Mouse (Mus musculus) lung, postnatal 4 days (tissue): ENCODE results near the gene Negr1.

ENCODE experiments used
- DNase-seq, 2 experiments: peaks; one replicate each; pipeline ENCODE4 v3.0.0; 2021

Negr1 gene

DNA sequence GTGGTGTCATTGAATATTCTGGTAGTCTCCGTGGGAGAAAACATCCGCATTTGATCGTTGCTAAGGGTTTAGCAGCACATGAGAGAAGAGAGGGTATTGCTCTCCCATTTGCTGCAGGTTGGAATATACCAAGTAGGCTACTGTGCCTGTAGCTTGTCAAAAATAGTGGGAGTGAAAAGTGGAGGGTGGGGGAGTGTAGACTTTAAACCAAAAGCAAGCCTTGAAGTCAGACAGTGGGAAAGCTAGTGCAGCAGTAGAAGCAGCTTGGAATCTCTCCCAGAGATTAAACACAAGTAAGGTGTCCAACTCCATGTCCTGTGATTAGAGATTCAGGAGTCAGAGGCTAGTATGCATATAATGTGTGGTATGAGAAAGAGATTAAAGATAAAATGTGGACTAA lies 248.2 kb downstream of the Negr1 start:
- DNase-seq, result no peak

DNA sequence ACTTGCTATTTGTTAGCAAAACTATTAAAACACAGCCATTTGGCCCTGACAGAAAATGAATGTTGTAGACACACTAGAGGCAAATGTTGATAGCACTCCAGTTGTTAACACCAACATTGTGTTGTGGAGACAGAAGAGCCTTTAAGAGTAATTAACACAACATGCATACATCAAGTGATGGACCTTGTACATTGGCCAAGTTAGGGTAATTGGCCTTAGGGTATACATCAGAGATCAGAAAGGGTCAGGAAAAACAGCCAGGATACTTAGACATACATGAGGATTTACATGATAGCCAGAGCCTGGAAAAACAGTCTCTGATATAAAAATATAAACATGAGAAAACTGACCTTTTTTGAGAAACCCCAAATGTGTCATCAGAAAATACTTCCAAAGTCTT lies 255.3 kb downstream of the Negr1 start:
- no peak for DNase-seq

DNA sequence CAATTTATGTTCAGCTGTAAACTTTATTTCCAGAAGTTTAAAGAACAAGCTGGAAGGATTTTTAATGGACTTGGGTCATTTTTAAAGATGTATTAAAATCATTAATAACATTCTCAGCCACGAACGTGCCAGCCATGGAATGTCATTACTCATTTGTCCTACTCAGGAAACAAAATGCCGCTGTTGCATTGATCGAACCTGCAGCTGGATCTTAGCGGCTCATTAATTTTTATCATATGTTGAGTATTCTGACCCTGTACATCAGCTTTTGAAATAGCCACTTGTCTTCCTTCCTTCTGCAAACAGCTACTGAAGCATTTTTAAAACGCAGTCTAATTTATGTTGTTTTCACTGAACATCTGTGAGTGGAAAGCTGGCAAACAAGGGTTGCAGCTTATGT lies 255.9 kb downstream of the Negr1 start:
- DNase-seq, result no peak

DNA sequence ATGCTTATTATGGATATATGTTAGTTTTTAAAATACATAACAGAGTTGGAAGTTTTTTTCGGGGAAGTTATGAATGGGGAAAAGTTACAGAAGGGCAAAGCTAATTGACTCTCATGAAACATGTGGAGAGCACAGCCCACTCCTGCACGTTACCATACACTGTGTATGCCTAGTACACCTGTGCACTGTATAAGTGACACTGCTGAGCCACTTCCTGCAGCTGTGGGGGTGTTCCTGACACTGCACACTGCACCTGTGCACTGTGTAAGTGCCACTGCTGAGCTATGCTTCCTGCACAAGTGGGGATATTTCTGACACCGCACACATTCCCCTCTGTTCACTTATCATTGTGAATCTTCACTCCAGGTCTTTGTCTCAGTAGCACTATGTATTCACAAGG lies 261.4 kb downstream of the Negr1 start:
- no peak for DNase-seq

DNA sequence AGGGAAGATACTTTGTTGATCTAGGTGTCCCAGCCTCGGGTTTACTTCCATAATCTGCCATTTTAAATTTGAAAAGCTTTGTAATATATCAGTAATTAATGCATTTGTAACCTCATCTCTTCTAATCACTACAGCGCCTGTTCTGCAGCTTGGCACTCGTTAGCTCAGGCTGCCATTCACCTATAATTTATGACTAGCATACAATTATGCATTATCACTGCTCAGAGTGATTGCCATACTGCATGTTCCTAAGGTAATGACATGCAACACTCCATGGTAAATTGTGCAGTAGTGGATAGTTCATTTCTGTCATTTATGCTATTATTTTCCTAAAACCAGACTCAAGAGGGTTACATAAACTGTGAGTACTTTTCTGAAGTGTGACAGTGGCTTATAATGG lies 272.3 kb downstream of the Negr1 start:
- no peak for DNase-seq

DNA sequence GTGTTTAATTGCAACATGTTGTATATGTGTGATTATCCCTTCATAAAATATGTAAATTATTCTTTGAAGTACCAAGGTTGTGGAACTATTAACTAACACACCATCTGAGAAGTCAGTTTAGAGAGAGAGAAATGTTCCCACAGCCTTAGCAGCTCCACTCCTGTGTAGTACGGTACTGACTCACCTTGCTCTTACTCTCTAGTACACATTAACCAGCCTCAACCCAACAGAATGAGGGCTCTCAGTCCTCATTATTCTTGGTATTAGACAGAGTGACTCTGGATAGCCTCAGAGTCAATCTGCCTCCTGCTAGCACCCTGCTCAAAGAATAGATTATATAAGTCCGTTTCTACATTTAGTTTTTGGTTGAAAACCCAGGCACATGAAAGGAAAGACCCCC lies 277.0 kb downstream of the Negr1 start:
- no peak for DNase-seq

DNA sequence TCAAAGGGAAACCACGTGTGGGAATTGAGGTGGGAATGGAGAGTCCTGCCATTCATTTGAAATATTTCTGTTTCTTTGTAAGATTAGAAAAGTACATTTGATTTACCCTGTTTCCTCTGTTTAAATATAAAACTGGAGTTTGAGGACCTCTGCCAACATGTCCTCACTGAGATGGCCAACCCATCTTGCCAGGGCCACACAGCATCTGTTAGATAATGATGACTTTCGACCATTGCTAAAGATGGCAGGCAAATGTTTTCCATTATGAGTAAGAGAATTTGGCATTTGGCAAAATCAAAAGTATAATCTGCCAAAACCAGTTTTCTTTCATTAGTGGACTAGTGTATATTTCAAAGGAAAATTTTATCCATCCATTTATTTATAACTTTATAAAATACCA lies 286.8 kb downstream of the Negr1 start:
- no peak for DNase-seq

DNA sequence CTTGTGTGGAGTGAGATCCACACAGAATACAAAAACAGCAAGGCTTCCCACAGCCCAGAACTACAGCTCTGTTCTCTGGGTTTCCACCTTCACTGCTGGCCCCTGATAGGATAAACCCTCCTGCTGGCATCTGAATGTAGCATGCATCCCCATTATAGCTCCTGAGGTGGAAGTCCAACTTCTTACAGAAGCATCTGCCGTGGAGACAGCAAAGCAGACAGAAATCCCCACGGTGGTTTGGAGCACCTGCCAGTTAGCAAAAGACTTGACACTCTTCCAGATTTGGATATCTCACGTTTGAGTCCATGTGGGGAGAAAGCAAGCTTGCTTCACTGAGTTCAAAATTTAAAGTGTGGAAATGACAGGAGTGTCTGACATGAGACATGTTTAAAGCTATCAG lies 290.3 kb downstream of the Negr1 start:
- DNase-seq, result no peak

DNA sequence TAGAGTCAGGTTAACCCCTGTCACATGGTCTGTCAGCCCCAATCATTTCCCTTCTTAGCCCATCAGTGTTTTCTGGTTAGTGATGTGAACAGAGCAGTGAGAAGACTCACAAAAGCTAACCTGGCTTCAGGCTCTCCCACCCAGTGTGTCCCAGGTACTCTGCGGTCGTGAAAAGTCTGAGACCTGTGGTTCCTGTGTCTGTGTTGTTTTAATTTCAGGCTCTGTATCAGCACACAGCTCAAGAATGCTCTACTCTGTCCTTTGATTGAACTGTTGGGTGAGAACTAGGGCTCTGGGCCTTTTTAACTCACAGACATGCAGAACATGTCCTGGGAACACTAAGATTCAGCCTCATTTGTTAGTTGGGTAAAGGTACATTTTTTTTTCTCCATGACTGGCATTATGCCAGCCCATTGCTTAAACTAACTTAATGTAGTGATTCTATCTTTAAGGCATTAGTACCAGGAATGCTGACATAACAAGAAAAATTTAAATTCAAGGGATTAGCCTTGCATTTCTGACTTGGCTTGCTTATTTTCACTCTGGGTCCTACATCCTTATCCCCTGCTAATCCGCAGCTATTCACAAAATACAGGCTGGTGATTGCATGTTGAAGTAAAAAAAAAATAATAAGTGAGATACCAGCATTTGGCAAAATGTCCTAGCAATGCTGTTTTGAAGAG lies 308.8 kb downstream of the Negr1 start:
- no peak for DNase-seq

DNA sequence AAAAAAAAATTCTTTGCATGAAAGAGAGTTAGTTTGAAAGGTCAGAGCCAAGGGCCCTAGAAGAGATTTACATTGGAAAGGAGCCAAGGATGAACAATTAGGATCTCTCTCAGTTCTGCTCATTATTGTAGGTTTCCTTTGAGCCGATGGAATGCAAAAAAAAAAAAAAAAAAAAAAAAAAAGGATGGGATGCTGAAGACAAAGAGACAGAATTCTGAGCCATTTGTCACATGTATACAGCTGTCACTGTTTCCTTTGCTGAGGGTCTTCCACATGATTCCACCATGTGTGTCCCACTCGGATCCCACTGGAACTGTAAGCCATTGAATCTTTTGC lies 309.3 kb downstream of the Negr1 start:
- DNase-seq, result no peak

DNA sequence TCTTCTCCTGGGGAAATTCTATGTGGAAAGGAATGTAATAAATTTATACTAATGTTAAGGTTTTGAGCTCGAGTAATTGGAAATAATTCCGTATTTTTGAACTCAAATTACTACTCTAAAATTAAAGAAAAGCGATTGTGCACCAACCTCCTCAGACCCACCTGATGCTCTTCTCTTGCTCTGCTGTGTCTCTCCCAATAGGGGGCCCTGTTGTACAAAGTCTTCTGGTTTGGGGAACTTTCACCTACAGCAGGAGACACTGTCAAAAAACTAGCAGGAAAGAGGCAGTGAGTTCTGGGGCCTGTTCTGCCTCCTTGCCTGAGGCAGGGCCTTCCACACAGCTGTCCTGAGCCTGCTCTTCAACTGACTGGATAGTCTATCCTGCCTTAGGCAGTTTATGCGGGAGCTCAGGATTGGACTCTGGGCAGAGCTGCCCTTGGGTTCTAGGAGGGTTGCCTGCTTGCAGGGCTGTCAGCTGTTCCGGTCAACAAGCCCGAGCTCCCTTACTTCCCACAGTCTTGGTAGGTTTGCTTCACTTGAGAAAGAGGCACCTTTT lies 310.1 kb downstream of the Negr1 start:
- DNase-seq, result no peak

DNA sequence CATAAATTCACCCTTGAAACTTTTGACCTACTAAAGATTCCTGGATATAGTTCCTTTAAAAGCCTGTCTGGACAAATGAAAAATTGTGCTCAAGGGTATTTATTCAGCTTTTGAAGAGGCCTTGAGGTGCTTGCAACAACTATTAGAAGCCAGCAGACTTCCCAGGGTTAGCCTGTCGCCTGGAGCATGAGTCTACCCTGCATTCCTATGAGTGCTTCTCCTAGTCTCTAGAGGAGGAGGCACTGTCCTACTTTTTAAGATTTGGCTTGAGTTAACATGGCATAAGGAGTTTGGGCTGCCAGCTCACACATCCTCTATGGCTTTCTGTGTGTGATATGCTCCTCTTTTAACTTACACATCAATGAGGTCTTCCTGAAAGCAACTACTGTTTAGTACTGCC lies 315.0 kb downstream of the Negr1 start:
- no peak for DNase-seq

DNA sequence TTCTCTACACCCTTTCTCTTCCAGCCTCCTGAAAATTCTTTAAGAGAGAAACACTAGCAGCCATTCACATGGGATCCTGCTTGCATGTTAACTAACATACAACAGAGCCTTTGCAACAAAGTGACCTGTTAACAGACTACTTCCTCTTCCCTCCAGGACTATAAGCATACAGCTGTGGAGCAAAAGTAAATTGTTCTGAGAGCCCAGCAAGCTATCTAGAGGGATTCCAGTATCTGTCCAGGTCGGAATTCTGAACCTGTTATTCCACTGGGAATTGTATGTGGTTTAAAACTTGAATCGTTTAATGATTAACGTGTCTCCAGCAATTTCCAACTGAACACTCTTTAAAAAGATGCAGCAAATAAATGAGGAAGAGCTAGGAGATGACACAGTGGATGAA lies 320.5 kb downstream of the Negr1 start:
- DNase-seq, result no peak

DNA sequence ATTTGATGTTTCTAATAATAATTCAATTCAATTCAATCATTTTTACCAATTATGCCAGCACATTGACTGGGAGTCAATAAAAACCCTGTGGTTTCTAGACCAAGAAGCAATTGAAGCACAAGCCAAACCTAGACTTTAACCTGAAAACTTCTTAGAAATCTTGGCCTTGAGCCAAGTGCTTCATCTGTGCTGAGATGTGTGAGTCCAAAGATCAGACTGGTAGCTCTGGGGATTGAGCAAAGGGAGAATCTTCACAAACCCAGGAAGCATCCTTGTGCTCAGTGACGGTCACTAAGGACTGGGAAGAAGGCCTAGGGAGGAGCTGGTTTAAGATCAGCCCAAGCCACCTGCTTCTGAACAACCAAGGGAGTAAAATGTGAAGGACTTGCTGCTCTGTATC lies 322.3 kb downstream of the Negr1 start:
- no peak for DNase-seq

DNA sequence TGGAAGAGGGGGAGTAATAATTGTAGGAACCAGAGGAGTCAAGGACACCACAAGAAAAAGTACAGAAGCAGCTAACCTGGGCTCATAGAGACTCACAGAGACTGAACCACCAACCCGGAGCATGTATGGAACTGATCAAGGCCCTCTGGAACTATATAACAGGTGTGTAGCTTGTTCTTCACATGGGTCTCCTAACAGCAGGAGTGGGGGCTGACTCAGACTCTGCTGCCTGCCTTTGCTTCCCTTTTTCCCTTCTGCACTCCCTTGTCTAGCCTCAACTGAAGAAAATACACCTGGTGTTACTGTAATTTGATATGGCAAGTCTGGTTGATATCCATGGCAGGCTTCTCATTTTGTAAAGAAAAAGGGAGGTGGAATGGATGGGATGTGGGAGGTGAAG lies 324.1 kb downstream of the Negr1 start:
- DNase-seq, result no peak

DNA sequence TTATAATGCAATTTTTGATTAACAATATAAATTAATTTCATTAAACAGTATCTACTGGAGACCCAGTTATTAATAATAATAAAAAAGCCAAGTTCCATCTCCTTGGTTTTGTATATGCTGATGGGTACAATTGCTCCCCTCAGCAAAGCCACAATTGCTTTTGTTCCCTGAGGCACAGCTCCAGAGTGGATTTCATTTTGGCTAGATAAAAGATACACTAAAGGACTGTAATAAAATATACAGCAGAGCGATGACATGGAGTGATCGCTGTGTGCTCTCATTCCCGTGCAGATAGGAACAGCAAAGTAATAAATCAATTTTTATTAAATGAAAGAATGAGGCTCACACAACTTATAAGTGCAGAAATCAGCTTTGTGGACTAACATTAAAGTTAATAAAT lies 325.3 kb downstream of the Negr1 start:
- no peak for DNase-seq

DNA sequence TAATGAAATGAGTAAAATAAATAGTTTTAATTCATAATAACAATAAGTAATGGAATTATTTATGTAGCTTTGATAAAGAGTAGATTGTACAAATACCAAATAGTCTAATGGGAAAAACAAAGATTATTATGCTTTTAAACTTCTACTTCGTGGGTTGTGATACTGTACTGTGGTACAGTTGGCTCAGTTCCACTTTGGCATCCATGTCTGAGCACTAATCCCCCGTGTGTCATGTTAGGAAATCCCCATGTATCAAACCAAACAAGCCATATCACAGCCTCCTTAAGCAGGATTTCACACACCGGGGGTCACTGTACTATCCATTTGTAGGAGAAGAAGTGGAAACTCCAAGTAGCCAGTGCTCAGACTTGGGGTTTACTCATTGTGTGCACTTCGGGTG lies 329.4 kb downstream of the Negr1 start:
- DNase-seq, result no peak

DNA sequence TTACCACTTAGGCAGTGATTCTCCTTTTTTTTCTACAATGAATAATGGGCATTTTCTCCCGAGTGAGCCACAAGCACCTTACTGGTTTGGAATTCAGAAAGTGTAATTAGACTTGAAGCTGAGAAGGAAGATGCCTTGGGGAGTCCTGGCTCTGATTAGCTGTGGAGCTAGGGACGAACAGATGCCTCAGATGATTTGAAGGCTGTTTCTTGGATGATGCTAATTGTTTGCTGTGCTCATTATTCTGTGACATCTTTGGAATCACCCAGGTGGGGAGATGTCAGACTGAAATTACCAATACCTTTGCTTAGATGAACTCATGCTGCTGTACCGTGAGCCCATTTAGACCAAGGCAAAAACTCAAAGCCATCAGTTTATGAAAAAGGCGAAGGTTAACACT lies 333.7 kb downstream of the Negr1 start:
- DNase-seq, result no peak

DNA sequence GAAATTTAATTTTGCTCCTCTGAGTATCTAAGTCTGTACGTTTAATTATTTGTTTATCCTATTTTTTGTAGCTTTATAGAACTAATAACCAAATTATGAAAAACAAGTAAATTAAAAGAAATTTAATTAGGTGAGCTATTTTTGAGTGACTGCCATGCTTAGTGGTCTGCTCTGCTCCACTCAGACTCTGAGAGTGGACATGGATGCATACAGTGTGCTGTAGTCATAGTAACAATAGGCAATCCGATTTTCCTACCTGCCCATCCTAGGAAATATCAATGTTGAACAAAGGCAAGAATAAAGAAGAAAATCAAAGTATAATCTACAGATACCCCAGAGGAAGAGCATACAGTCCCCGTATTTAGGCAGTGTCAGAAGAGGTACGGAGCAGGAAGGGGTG lies 334.5 kb downstream of the Negr1 start:
- no peak for DNase-seq

DNA sequence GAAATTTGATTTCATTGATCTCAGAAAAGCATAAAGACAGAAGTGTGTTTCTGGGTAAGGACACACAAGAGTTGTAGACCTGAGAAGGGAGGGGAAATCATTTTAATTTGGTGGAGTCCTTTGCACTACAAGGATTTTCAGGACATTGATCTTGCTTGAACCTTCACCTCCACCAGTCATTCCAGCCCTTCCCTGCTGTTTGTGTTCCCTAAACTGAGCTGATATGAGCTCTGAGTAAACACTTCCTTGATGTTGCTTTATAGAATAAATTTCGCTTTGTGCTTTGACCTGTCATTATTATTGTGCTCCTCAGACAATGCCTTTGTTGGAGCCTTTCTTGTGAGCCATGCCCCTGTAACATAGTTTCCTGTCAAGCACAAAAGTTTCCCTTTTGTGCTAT lies 335.0 kb downstream of the Negr1 start:
- no peak for DNase-seq

DNA sequence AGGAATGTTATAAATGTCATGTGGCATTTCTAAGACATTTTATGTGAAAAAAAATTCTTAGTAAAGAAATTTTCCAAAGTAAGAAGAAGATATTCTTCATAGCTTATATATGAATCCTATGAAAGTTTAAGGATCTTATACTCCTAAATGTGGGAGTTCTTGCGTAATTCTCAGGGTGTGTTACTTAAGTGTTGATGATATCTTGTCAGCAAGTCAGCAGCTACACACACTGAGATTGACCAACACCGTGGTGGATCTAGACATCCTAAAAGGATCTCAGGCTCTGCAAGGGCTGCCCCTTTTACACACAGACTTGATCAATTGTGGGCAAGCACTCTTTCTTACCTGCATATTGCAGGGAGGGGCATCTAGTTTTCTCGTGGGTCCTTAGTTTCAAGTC lies 339.5 kb downstream of the Negr1 start:
- no peak for DNase-seq

DNA sequence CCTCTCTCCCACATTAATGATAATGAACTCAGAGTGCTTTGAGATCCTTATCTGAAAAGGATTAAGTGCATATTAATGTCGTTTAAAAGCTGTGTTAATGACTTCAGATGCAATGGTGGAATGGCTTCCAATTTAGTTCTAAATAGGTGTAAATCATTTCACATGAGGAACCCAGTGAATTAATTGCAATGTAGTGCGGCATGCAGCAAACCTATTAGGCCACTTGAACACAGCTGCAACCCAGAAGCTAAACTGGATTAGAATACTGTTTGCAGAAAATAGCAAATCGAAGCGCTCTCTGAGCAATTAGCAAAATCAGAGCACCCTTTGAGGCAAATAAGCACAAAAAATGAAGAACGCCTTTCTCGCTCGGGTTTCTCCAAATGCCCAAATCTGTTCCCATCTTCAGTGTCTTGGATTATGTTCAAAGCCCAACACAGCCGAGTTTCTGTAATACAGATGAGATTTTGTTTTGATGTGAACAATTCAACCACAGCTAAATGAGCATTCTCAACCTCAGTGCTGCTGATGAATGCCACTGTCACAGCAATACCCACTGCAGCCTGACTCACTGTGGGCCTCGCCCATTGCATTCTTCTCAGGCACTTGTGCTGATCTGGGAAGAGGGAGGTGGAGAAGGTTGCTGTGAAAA lies 342.5 kb downstream of the Negr1 start:
- DNase-seq, result no peak

DNA sequence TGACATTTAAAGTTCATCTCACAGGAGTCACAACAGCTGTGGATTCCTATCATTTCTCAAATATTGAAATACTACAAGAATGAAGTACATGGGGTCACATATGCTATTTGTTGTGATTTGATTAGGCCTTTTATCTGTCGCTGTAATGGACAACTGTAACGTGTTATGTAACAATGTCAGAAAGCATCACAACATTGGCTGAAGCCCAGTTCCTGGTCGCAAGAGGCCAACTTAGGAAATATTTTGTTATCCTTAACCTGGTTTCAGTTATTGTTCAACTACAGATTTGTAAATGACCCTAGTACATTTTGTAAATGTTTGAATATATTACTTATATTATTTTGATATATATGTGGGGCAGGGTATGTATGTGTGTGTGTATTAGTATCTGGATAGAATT lies 351.2 kb downstream of the Negr1 start:
- DNase-seq, result no peak

DNA sequence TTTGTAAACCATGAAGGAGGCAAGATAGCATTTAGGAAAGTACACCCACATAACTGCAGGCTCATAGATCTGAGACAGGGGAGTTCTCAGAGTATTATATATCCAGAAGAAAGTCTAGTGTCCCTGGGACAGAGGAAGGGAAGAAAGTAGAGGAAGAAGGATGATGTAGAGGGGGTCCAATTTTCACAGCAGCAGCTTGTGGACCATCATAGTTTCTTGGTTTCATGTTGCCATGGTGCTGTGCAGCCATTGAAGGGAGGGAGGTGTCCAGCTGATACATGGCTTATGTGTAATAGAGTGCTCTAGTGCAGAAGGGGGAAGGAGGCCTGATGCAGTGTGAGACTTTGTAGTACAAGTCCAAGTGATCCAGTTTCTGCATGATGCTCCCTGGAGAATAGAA lies 359.8 kb downstream of the Negr1 start:
- DNase-seq, result no peak

DNA sequence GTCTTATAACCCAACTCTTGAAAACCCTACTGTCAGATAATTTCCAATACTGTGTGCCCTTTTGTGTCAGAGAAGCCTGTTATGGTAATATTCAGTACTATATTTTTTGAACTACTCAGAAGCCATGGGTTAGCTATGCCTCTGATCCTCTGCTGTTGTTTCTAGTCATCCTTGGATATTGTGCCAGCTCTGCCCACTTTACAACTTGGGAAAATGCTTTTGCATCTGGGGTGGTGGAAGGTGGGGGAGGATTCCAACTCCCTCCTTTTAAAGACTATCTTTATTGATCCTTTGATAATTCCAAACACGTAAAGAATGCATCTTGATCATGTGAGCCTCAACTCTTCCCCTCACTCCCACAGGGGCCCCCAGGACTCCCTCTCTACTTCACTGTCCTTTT lies 361.6 kb downstream of the Negr1 start:
- no peak for DNase-seq
